Mouse (Mus musculus): Measurements from ENCODE around the gene Gsg1. TPM values are rescaled to one million over a fixed set of nuclear protein-coding genes. Genes with fewer than 3 reads are reported as not detected.

Gsg1 gene
- 2.5 and 3.2 TPM in 2 replicates for polyA plus RNA-seq (2015; fragmentation: Nextera tagmentation; extraction: Ambion mirVana)

DNA sequence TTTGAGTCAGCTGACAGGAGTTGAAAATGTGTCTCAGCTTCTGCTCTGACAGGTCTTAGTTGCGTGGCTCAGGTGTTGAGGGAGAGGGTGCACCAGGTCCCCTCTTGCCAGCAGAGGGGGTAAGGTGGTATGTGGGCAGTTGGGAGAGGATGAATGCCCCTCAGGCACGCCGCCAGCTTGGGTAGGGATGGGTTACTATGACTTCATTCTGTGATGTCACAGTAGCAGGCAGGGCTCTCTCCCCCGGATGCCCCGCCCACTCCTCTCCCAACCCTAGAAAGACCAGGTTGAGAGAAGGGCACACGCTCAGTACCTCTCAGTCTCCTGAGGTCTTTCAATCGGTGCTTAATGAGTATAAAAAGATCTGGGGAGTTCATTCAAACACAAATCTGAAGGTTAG lies at the start of gene Gsg1:
Gene Gsg1, minus strand, starts transcription at position 199 of the 400 bp plus-strand sequence.
- no peak for ATAC-seq (ENCODE audit: insufficient number of reproducible peaks, low FRiP score, low TSS enrichment, low read depth)
- no peaks in the 10 kb centered on the region for H3K9me3 ChIP-seq
- no peaks in the 10 kb centered on the region for H3K36me3 ChIP-seq
- 89% methylated on average over 7 of the region's 7 CpGs for WGBS
- no peak within 1 kb of the TSS for H3K4me2 ChIP-seq
- H3K4me1 ChIP-seq, result peaks cover 33% of the 10 kb centered on the region
- no peaks in the 10 kb centered on the region for H3K27me3 ChIP-seq
- H3K9ac ChIP-seq, result no peak within 1 kb of the TSS
- H3K27ac ChIP-seq, result no peak within 1 kb of the TSS
- H3K4me3 ChIP-seq, result no peak within 1 kb of the TSS

DNA sequence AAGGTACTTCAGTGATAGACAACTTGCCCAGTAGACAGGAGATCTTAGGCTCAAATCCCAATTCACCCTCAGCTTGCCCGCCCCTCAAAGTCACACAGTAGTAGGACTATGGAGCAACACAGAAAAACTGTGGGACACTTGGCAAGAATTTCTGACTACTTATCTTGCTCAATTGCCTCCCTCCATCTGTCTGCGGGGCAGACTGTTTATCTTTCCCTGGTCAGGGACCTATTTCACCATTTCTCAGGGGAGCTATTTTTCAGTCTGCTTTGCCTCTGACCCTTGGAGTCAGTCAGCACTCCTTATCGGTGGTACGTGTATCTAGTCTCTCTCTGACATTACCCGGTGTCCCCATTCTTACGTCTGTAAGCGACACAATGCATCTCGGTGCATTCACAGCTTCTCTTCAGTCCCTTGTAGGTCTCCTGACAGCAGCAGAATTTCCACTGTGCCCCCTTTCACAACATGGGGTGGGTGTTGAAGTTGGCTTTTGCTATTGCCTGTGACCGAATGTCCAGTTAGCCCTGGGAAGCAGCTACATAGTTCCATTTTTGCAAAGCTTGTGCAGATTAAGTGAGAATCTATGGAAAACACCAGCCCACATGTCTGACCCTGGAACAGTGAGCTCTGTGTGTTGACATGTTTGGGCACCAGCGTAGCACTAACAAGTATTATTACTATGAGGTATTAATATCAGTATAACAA lies 48.4 kb upstream of the Gsg1 start:
- Histone ChIP-seq H3K27me3 (no peaks in the 10 kb centered on the region), H3K4me1 (peaks cover 15% of the 10 kb centered on the region), H3K9me3 (no peaks in the 10 kb centered on the region), H3K27ac (no peak overlapping the region), H3K36me3 (no peaks in the 10 kb centered on the region), H3K4me3 (no peak overlapping the region), H3K9ac (no peak overlapping the region), H3K4me2 (no peak overlapping the region)
- ATAC-seq (ENCODE audit: insufficient number of reproducible peaks, low FRiP score, low TSS enrichment, low read depth), result no peak
- 86% methylated on average over 10 of the region's 10 CpGs for WGBS

DNA sequence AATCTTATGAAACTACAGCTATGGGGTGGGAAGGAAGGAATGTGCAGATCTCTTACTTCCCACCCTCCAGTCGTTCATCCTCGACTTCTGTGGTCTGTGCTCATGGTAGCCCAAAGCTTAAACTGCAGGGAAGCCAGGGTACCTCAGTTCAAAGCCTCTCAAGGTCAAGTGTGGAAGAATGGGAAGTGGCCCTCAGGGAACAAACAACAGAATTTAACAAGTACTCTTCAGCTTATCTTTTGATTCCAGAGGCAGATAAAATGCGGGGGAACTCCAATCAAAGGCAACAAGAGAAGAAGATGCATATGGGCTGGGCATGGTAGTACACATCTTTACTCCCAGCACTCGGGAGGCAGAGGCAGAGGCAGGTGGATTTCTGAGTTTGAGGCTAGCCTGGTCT lies 46.3 kb upstream of the Gsg1 start:
- no peaks in the 10 kb centered on the region for H3K36me3 ChIP-seq
- no peaks in the 10 kb centered on the region for H3K9me3 ChIP-seq
- no peak overlapping the region for H3K27ac ChIP-seq
- no peak overlapping the region for H3K4me2 ChIP-seq
- no peak overlapping the region for H3K4me3 ChIP-seq
- H3K27me3 ChIP-seq, result no peaks in the 10 kb centered on the region
- WGBS, result 72% methylated on average over 4 of the region's 4 CpGs
- H3K4me1 ChIP-seq, result peaks cover 30% of the 10 kb centered on the region
- no peak for ATAC-seq (ENCODE audit: insufficient number of reproducible peaks, low FRiP score, low TSS enrichment, low read depth)
- no peak overlapping the region for H3K9ac ChIP-seq

DNA sequence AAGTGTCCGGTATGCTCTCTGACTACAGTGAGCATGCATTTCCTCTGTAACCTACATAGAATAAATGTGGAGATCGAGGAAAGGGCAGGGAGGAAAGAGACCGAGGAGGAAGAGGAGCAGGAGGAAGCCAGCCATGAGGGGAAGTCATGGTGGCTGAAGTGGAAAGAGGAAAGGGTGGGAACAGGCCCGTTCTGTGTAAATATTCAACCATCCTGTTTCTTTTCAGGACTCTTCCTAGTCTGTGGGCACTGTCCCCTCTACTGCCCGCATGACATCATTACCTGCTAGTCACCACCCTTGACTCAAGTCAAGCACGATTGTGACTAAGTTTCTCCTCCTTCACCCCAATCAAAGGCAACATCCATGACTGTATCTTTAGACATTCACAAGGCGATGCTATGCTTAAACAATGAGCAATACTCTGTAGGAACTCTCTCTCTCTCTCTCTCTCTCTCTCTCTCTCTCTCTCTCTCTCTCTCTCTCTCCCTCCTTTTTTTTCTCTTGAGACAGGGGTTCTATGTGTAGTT lies 44.9 kb upstream of the Gsg1 start:
- H3K9ac ChIP-seq, result no peak overlapping the region
- H3K27me3 ChIP-seq, result no peaks in the 10 kb centered on the region
- WGBS, result 79% methylated on average over 7 of the region's 7 CpGs
- H3K4me3 ChIP-seq, result no peak overlapping the region
- H3K4me2 ChIP-seq, result no peak overlapping the region
- ATAC-seq (ENCODE audit: insufficient number of reproducible peaks, low FRiP score, low TSS enrichment, low read depth), result no peak
- no peaks in the 10 kb centered on the region for H3K9me3 ChIP-seq
- peaks cover 28% of the 10 kb centered on the region for H3K4me1 ChIP-seq
- no peaks in the 10 kb centered on the region for H3K36me3 ChIP-seq
- no peak overlapping the region; the same call in 1 of the 2 replicates for H3K27ac ChIP-seq

DNA sequence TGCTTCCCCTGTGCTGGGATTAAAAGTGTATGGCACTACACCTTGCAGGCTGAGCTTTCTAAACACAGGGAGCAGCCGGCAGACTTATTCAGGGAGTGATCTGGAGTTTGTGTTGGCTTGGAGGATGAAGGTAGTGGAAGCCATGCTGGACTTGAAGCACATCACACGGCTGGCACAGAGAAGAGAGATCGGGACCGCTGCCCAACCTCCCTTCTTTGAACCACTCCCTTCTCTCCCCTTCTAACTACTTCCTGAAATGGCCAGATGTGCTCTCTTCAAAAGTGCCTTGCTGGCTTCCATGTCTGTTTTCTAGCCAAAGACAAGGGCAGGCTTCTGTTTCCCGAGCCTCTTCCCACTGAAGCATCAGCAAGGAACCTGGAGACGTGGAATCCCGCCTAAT lies 43.4 kb upstream of the Gsg1 start:
- no peak for ATAC-seq (ENCODE audit: insufficient number of reproducible peaks, low FRiP score, low TSS enrichment, low read depth)
- H3K4me1 ChIP-seq, result peaks cover 27% of the 10 kb centered on the region
- H3K36me3 ChIP-seq, result no peaks in the 10 kb centered on the region
- peak overlapping the region; percentile 50; the same call in 1 of the 2 replicates for H3K27ac ChIP-seq
- no peak overlapping the region for H3K4me2 ChIP-seq
- H3K9me3 ChIP-seq, result no peaks in the 10 kb centered on the region
- no peak overlapping the region for H3K4me3 ChIP-seq
- H3K27me3 ChIP-seq, result no peaks in the 10 kb centered on the region
- 56% methylated on average over 7 of the region's 7 CpGs for WGBS
- H3K9ac ChIP-seq, result no peak overlapping the region

DNA sequence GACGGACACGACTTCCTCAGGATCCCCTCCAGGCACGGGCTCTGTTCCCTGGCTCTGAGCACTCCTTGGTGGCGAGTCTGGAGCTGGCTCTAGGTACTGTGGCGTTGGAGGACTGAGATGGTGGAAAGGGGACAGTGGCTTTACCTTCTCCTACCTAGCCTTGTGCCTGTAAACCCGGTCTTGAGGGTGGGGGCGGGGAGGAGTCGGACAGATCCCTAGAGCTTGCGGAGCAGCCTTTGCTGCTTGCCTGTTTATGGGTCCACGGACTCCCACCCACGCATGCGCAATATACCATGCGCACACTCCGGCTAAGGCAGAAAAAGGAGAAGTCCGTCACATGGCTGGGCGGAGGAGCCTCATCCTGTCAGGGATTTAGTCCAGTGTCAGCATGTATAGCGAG lies 42.1 kb upstream of the Gsg1 start:
- Histone ChIP-seq H3K4me3 (no peak overlapping the region), H3K4me1 (peaks cover 34% of the 10 kb centered on the region), H3K9me3 (no peaks in the 10 kb centered on the region), H3K36me3 (no peaks in the 10 kb centered on the region), H3K4me2 (peak overlapping the region; percentile 24; the same call in 1 of the 2 replicates), H3K9ac (no peak overlapping the region), H3K27me3 (no peaks in the 10 kb centered on the region), H3K27ac (peak overlapping the region; percentile 83)
- WGBS, result 49% methylated on average over 17 of the region's 17 CpGs
- peak; percentile 42; the same call in 1 of the 2 replicates for ATAC-seq (ENCODE audit: insufficient number of reproducible peaks, low FRiP score, low TSS enrichment, low read depth)

DNA sequence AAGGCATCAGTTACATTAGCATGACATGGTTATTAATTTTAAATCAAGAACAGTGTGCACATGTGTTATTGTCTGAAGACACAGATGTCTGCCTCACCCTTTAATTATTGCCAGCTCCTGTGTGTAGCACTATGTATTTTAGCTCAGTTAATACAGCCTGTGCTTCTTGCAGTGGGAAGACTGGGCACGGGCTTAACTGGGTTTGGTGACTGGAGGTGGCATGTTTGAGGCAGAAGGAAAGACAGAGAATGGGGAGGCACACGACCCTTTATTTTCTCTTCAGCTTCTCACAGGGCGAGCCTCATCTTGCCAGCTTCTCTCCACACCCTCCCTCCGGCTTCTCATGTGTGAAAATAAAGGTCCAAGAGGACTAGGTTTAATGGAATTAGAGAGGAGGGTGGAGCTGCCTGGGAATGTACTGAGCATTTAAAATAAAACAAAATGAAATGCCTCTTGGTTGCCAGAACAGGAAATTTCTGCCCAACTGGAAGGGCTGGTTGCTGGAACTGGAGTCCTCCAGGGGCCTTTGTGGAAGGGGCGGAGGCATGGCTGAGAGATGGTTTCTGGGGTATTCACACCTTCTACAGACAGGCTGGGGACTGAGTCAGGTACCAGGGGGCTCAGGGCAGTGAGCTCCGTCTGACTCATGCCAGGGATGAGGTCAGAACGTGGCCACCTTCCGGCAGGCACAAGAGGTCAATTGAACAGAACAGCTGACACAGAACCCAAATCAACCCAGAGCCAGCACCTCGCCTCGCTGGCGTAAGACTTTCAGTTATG lies 41.1 kb upstream of the Gsg1 start:
- ATAC-seq (ENCODE audit: insufficient number of reproducible peaks, low FRiP score, low TSS enrichment, low read depth), result no peak; the same call in 1 of the 2 replicates
- Histone ChIP-seq H3K4me3 (no peak overlapping the region), H3K27me3 (no peaks in the 10 kb centered on the region), H3K4me2 (0 out of 2 replicates have a peak overlapping the region, but pooled peaks have one; percentile 7), H3K9ac (no peak overlapping the region), H3K36me3 (no peaks in the 10 kb centered on the region), H3K4me1 (peaks cover 34% of the 10 kb centered on the region), H3K27ac (peak overlapping the region; percentile 83), H3K9me3 (no peaks in the 10 kb centered on the region)
- 43% methylated on average over 11 of the region's 11 CpGs for WGBS

DNA sequence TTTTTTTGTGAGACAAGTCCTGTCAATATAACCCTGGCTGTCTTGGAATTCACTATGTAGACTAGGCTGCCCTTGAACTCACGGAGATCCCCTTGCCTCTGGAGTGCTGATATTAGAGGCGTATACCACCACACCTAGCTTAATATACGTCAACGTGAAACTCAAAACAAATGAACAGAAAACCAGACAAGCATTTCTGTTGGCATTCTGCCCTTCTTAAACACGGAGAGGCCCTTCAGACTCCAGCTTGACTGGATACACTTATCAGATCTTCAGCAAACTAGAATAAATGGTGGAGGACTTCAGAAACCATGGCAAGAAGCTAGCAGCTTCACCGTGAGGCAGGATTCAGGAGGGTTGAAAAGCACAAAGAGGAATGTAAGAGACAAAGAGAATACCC lies 40.0 kb upstream of the Gsg1 start:
- Histone ChIP-seq H3K4me2 (no peak overlapping the region), H3K27ac (peak overlapping the region; percentile 69), H3K36me3 (no peaks in the 10 kb centered on the region), H3K4me1 (peaks cover 34% of the 10 kb centered on the region), H3K9me3 (no peaks in the 10 kb centered on the region), H3K27me3 (no peaks in the 10 kb centered on the region), H3K9ac (no peak overlapping the region), H3K4me3 (no peak overlapping the region)
- ATAC-seq (ENCODE audit: insufficient number of reproducible peaks, low FRiP score, low TSS enrichment, low read depth), result no peak
- 58% methylated on average over 6 of the region's 6 CpGs for WGBS

DNA sequence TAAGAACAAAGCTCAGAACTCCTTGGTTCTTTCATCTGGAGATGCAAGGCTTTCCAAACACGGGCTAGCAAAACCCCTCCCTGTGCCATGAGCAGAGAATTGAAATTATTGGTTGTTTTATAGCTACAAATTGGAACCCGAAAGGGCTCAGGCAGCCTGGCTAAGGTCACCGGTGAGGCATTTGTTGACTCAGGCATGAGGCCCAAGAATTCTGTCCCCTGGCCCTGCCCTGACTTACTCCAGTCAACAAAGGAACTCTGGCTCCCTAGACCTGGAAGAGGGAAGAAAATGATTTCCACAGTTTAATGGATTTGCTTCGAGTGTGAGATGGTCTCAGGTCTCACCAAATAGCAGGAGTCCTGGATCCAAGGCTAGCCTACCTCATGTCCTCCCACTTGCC lies 38.2 kb upstream of the Gsg1 start:
- no peak for ATAC-seq (ENCODE audit: insufficient number of reproducible peaks, low FRiP score, low TSS enrichment, low read depth)
- Histone ChIP-seq H3K4me2 (no peak overlapping the region), H3K27me3 (no peaks in the 10 kb centered on the region), H3K27ac (no peak overlapping the region; the same call in 1 of the 2 replicates), H3K4me1 (peaks cover 29% of the 10 kb centered on the region), H3K9ac (no peak overlapping the region), H3K36me3 (no peaks in the 10 kb centered on the region), H3K4me3 (no peak overlapping the region), H3K9me3 (no peaks in the 10 kb centered on the region)
- 45% methylated on average over 4 of the region's 4 CpGs for WGBS

DNA sequence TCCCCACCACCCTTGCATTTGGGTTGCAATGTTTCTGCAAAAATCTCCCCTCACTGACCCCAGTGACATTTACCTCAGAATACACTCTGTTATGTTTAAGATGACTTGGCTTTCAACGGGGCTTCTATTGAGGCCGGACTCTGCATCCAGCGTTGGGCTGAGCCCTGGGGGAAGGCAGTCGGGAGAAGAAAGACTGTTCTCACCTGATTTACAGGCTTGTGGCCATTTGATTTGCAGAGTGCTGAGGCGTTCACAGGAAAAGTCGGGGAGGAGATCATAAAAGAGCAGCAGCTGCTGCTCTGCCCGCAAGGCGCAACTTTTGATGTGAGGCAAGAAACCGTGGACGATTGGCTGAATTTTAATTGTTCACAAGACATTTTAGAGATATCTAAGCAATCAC lies 25.7 kb upstream of the Gsg1 start:
- no peak overlapping the region for H3K4me2 ChIP-seq
- H3K27ac ChIP-seq, result no peak overlapping the region
- no peak overlapping the region for H3K4me3 ChIP-seq
- no peaks in the 10 kb centered on the region for H3K27me3 ChIP-seq
- no peak for ATAC-seq (ENCODE audit: insufficient number of reproducible peaks, low FRiP score, low TSS enrichment, low read depth)
- H3K9ac ChIP-seq, result no peak overlapping the region
- H3K36me3 ChIP-seq, result no peaks in the 10 kb centered on the region
- H3K9me3 ChIP-seq, result no peaks in the 10 kb centered on the region
- WGBS, result 6% methylated on average over 10 of the region's 10 CpGs
- peaks cover 11% of the 10 kb centered on the region for H3K4me1 ChIP-seq

DNA sequence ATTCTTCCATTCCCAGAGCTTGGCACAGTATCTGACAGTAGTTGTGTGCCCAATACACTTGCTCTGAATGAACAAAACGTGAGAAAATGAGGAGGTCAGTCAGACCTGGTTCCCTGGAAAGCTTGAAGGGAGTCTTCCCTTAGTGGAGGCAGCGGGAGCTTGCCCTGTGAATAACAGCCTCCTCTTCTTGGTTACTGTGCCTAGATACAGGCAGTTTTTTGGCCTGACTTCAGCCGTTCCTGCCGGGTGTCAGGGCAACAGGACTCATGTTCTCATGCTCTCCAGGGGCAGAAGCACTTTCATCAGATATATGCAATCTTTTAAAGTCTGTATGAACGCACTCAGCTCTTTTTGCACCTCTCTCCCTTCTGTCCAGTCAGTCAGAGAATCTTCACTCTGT lies 25.1 kb upstream of the Gsg1 start:
- Histone ChIP-seq H3K4me3 (no peak overlapping the region), H3K9me3 (no peaks in the 10 kb centered on the region), H3K4me2 (no peak overlapping the region), H3K36me3 (no peaks in the 10 kb centered on the region), H3K27ac (no peak overlapping the region), H3K4me1 (peaks cover 11% of the 10 kb centered on the region), H3K27me3 (no peaks in the 10 kb centered on the region), H3K9ac (no peak overlapping the region)
- no peak for ATAC-seq (ENCODE audit: insufficient number of reproducible peaks, low FRiP score, low TSS enrichment, low read depth)
- WGBS, result 55% methylated on average over 5 of the region's 5 CpGs

DNA sequence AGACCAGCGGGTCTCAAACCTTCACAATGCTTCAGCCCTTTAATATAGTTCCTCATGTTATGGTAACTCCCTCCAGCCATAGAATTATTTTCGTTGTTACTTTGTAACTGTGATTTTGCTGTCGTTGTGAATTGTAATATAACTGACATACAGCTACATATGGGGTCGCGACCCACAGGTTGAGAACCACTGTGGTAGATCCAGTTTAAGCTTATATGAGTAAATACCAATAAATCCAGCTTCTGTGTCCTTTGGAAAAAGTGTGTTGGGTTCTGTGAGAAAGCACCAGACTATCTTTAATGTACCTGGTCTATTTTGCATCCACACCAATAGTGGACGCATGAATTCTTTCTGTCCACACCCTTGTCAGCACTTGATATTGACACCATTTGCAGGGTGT lies 24.2 kb upstream of the Gsg1 start:
- Histone ChIP-seq H3K9me3 (no peaks in the 10 kb centered on the region), H3K4me2 (no peak overlapping the region), H3K27ac (no peak overlapping the region), H3K36me3 (no peaks in the 10 kb centered on the region), H3K4me3 (no peak overlapping the region), H3K4me1 (peaks cover 11% of the 10 kb centered on the region), H3K9ac (no peak overlapping the region), H3K27me3 (no peaks in the 10 kb centered on the region)
- ATAC-seq (ENCODE audit: insufficient number of reproducible peaks, low FRiP score, low TSS enrichment, low read depth), result no peak
- 85% methylated on average over 6 of the region's 6 CpGs for WGBS

Measured in limb, embryonic 15.5 days (tissue).